Mouse (Mus musculus) ES-Bruce4 (cell line): ENCODE measurements around the gene Rps6ka5.

Source experiments
- CTCF ChIP-seq: IDR thresholded peaks from one replicate; pipeline ENCODE4 v1.8.1; 2011; ENCODE audit warnings: low read depth, low read length
- EP300 ChIP-seq: IDR thresholded peaks from 2 replicates; pipeline ENCODE4 v1.6.1; 2011; ENCODE audit warnings: low read depth, low read length; ENCODE audit not compliant: insufficient read depth
- POLR2A ChIP-seq: IDR thresholded peaks from one replicate; pipeline ENCODE4 v1.8.1; 2011; ENCODE audit warnings: low read length; ENCODE audit not compliant: insufficient read depth

- TF ChIP-seq CTCF, result no peak
- no peak for TF ChIP-seq POLR2A
- no peak for TF ChIP-seq EP300
Measured at GRCm38 (mm10) chr12:100698019-100698418, 28.8 kb downstream of the Rps6ka5 start.
